Mouse (Mus musculus): ENCODE measurements around the gene Polrmt. TPM values are rescaled to one million over a fixed set of nuclear protein-coding genes. Genes with fewer than 3 reads are reported as not detected.

Polrmt gene
- polyA plus RNA-seq, 1 experiment = not detected

- TF ChIP-seq CTCF (IDR thresholded peaks at IDR 0.05; ENCODE audit: insufficient read depth, low read depth, low read length) (no peak), POLR2A (IDR thresholded peaks at IDR 0.05; ENCODE audit: insufficient read depth, low read depth, low read length) (no peak)
- Histone ChIP-seq H3K4me3 (ENCODE audit: insufficient read depth, low read depth, low read length) (no peak overlapping the region), H3K27ac (ENCODE audit: insufficient read depth, low read depth, low read length) (no peak overlapping the region), H3K4me1 (ENCODE audit: control insufficient read depth, insufficient read depth, low read length) (no peaks in the 10 kb centered on the region)
- 86% methylated on average over 14 of the region's 14 CpGs for WGBS
These were observed 9.7 kb downstream of the Polrmt start for GRCm38 (mm10) chr10:79736706-79737105.

GRCm38 (mm10) chr10:79735361-79735760, 11.0 kb downstream of the Polrmt start:
- 57% methylated on average over 51 of the region's 52 CpGs for WGBS
- Histone ChIP-seq H3K4me3 (ENCODE audit: insufficient read depth, low read depth, low read length) (no peak overlapping the region), H3K4me1 (ENCODE audit: control insufficient read depth, insufficient read depth, low read length) (no peaks in the 10 kb centered on the region), H3K27ac (ENCODE audit: insufficient read depth, low read depth, low read length) (no peak overlapping the region)
- TF ChIP-seq POLR2A (IDR thresholded peaks at IDR 0.05; ENCODE audit: insufficient read depth, low read depth, low read length) (no peak), CTCF (IDR thresholded peaks at IDR 0.05; ENCODE audit: insufficient read depth, low read depth, low read length) (no peak)

- no peak overlapping the region for H3K4me3 ChIP-seq (ENCODE audit: insufficient read depth, low read depth, low read length)
- H3K4me1 ChIP-seq (ENCODE audit: control insufficient read depth, insufficient read depth, low read length) = peaks cover 8% of the 10 kb centered on the region
- TF ChIP-seq POLR2A (IDR thresholded peaks at IDR 0.05; ENCODE audit: insufficient read depth, low read depth, low read length) (no peak), CTCF (IDR thresholded peaks at IDR 0.05; ENCODE audit: insufficient read depth, low read depth, low read length) (no peak)
- H3K27ac ChIP-seq (ENCODE audit: insufficient read depth, low read depth, low read length) = no peak overlapping the region
- 95% methylated on average over 15 of the region's 15 CpGs for WGBS
These were observed 12.5 kb downstream of the Polrmt start for GRCm38 (mm10) chr10:79733847-79734246.

GRCm38 (mm10) chr10:79732500-79732899, 13.9 kb downstream of the Polrmt start:
- WGBS = 95% methylated on average over 1 of the region's 1 CpGs
- peaks cover 16% of the 10 kb centered on the region for H3K4me1 ChIP-seq (ENCODE audit: control insufficient read depth, insufficient read depth, low read length)

GRCm38 (mm10) chr10:79729357-79729965, 16.9 kb downstream of the Polrmt start:
- peaks cover 23% of the 10 kb centered on the region for H3K4me1 ChIP-seq (ENCODE audit: control insufficient read depth, insufficient read depth, low read length)
- peak overlapping the region; percentile 4; the same call in 1 of the 2 replicates for H3K27ac ChIP-seq (ENCODE audit: insufficient read depth, low read depth, low read length)
- no peak for TF ChIP-seq POLR2A (IDR thresholded peaks at IDR 0.05; ENCODE audit: insufficient read depth, low read depth, low read length)
- TF ChIP-seq CTCF (IDR thresholded peaks at IDR 0.05; ENCODE audit: insufficient read depth, low read depth, low read length) = no peak
- WGBS = 26% methylated on average over 13 of the region's 13 CpGs
- H3K4me3 ChIP-seq (ENCODE audit: insufficient read depth, low read depth, low read length) = no peak overlapping the region

More at GRCm38 (mm10) chr10:79732500-79732899, 13.9 kb downstream of the Polrmt start:
- TF ChIP-seq POLR2A (IDR thresholded peaks at IDR 0.05; ENCODE audit: insufficient read depth, low read depth, low read length) (no peak), CTCF (IDR thresholded peaks at IDR 0.05; ENCODE audit: insufficient read depth, low read depth, low read length) (no peak)
- Histone ChIP-seq H3K27ac (ENCODE audit: insufficient read depth, low read depth, low read length) (no peak overlapping the region), H3K4me3 (ENCODE audit: insufficient read depth, low read depth, low read length) (no peak overlapping the region)

GRCm38 (mm10) chr10:79728323-79729249, 17.8 kb downstream of the Polrmt start:
- TF ChIP-seq CTCF (IDR thresholded peaks at IDR 0.05; ENCODE audit: insufficient read depth, low read depth, low read length) = no peak
- no peak for TF ChIP-seq POLR2A (IDR thresholded peaks at IDR 0.05; ENCODE audit: insufficient read depth, low read depth, low read length)
- WGBS = 61% methylated on average over 28 of the region's 28 CpGs
- Histone ChIP-seq H3K4me3 (ENCODE audit: insufficient read depth, low read depth, low read length) (no peak overlapping the region), H3K27ac (ENCODE audit: insufficient read depth, low read depth, low read length) (peak overlapping the region; percentile 27; the same call in 1 of the 2 replicates), H3K4me1 (ENCODE audit: control insufficient read depth, insufficient read depth, low read length) (peaks cover 31% of the 10 kb centered on the region)

GRCm38 (mm10) chr10:79726090-79726489, 20.3 kb downstream of the Polrmt start:
- Histone ChIP-seq H3K4me3 (ENCODE audit: insufficient read depth, low read depth, low read length) (no peak overlapping the region), H3K4me1 (ENCODE audit: control insufficient read depth, insufficient read depth, low read length) (peaks cover 51% of the 10 kb centered on the region), H3K27ac (ENCODE audit: insufficient read depth, low read depth, low read length) (no peak overlapping the region)
- TF ChIP-seq CTCF (IDR thresholded peaks at IDR 0.05; ENCODE audit: insufficient read depth, low read depth, low read length) = peak; percentile 48; the same call in 1 of the 2 replicates
- TF ChIP-seq POLR2A (IDR thresholded peaks at IDR 0.05; ENCODE audit: insufficient read depth, low read depth, low read length) = no peak
- WGBS = 40% methylated on average over 11 of the region's 11 CpGs

GRCm38 (mm10) chr10:79723692-79724091, 22.7 kb downstream of the Polrmt start:
- Histone ChIP-seq H3K4me1 (ENCODE audit: control insufficient read depth, insufficient read depth, low read length) (peaks cover 58% of the 10 kb centered on the region), H3K27ac (ENCODE audit: insufficient read depth, low read depth, low read length) (peak overlapping the region; percentile 20; the same call in 1 of the 2 replicates), H3K4me3 (ENCODE audit: insufficient read depth, low read depth, low read length) (no peak overlapping the region)
- TF ChIP-seq CTCF (IDR thresholded peaks at IDR 0.05; ENCODE audit: insufficient read depth, low read depth, low read length) (no peak), POLR2A (IDR thresholded peaks at IDR 0.05; ENCODE audit: insufficient read depth, low read depth, low read length) (no peak)
- 76% methylated on average over 7 of the region's 7 CpGs for WGBS

- no peak for TF ChIP-seq POLR2A (IDR thresholded peaks at IDR 0.05; ENCODE audit: insufficient read depth, low read depth, low read length)
- TF ChIP-seq CTCF (IDR thresholded peaks at IDR 0.05; ENCODE audit: insufficient read depth, low read depth, low read length) = no peak
- WGBS = 28% methylated on average over 6 of the region's 6 CpGs
- H3K4me3 ChIP-seq (ENCODE audit: insufficient read depth, low read depth, low read length) = no peak overlapping the region
- H3K4me1 ChIP-seq (ENCODE audit: control insufficient read depth, insufficient read depth, low read length) = peaks cover 57% of the 10 kb centered on the region
- peak overlapping the region; percentile 20; the same call in 1 of the 2 replicates for H3K27ac ChIP-seq (ENCODE audit: insufficient read depth, low read depth, low read length)
These were observed 23.3 kb downstream of the Polrmt start for GRCm38 (mm10) chr10:79723047-79723446.

Measured in olfactory bulb, adult 2 months (tissue).